Mouse (Mus musculus) heart, postnatal 0 days (tissue): ENCODE data around the gene Erh.

ENCODE experiments used
- CTCF ChIP-seq: IDR thresholded peaks from 2 replicates; pipeline ENCODE4 v1.5.1; 2016; ENCODE audit warnings: antibody characterized with exemption, control low read depth, low read depth
- EP300 ChIP-seq: IDR thresholded peaks from 2 replicates; pipeline ENCODE4 v1.6.1; 2016; ENCODE audit warnings: antibody characterized with exemption, low read depth

- TF ChIP-seq CTCF (no peak), EP300 (no peak)
Measured at GRCm38 (mm10) chr12:80668391-80668790, 24.2 kb upstream of the Erh start.
